Mouse (Mus musculus) frontal cortex, postnatal 36 days (tissue): ENCODE data around the gene Map4k5.

ENCODE experiments used
- DNase-seq, 2 experiments: peaks; one replicate each; pipeline ENCODE4 v3.0.0; 2022; ENCODE audit warnings: low spot score in 2 of 2

Gene Map4k5

GRCm38 (mm10) chr12:69756015-69756414 is 137.0 kb downstream of the Map4k5 start:
- DNase-seq: no peak

DNA sequence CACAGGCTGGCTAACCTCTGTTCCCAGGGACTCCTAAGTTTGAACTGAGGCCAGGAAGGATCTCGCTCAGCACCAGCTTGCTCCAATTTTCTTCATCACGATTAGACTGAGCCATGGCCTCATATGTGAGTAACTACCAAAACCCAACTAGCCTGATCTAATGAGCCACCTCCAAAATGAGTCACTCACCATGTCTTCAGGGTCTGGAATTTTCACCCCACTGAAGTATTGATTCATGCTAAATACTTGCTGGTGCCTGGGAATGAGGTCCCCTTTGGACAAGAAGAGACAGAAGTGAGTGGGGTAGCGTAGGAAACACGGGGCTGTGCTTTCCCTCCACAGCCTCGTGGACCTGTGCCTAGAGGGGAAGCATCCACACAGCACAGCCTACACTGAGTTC is 139.1 kb downstream of the Map4k5 start:
- no peak for DNase-seq
